Mouse (Mus musculus) MEL (cell line): ENCODE measurements at regions not wholly inside any gene's neighbourhood (a gene's known extent, or its start where the extent isn't known, plus 50 kb on each side); places are given as distances from the start of the nearest gene placed in this dataset.

Experiments
- CTCF ChIP-seq, 3 experiments: IDR thresholded peaks in 2 of 3; conservative IDR thresholded peaks in 1 of 3; 2 replicates each; pipeline ENCODE4 v1.5.1; 2011 to 2012; ENCODE audit warnings: low read length in 3 of 3, low read depth in 2 of 3, mild to moderate bottlenecking in 2 of 3, improper control_type of control experiment in 1 of 3, inconsistent platforms in 1 of 3, mixed read lengths in 1 of 3, moderate library complexity in 1 of 3; ENCODE audit not compliant: control insufficient read depth in 1 of 3, insufficient read depth in 1 of 3, poor library complexity in 1 of 3, severe bottlenecking in 1 of 3
- EP300 ChIP-seq, 2 experiments: IDR thresholded peaks; 2 replicates each; pipeline ENCODE4 v1.6.1; 2011; ENCODE audit warnings: improper control_type of control experiment in 2 of 2, low read length in 2 of 2, low read depth in 1 of 2, mild to moderate bottlenecking in 1 of 2
- MAX ChIP-seq: IDR thresholded peaks from 2 replicates; pipeline ENCODE4 v1.6.1; 2011; ENCODE audit warnings: low read length, improper control_type of control experiment
- MAZ ChIP-seq: IDR thresholded peaks from 2 replicates; pipeline ENCODE4 v1.6.1; 2012; ENCODE audit warnings: low read depth, mild to moderate bottlenecking, inconsistent platforms, low read length, improper control_type of control experiment
- NELFE ChIP-seq: IDR thresholded peaks from 2 replicates; pipeline ENCODE4 v1.6.1; 2011; ENCODE audit warnings: low read depth, low read length, improper control_type of control experiment
- POLR2AphosphoS5 ChIP-seq: IDR thresholded peaks from 2 replicates; pipeline ENCODE4 v1.6.1; 2012; ENCODE audit warnings: low read depth, borderline replicate concordance, mild to moderate bottlenecking, inconsistent platforms, low read length, moderate library complexity, mixed read lengths
- ZNF384 ChIP-seq: IDR thresholded peaks from 2 replicates; pipeline ENCODE4 v1.6.1; 2012; ENCODE audit warnings: low read depth, mild to moderate bottlenecking, inconsistent platforms, low read length, improper control_type of control experiment

DNA sequence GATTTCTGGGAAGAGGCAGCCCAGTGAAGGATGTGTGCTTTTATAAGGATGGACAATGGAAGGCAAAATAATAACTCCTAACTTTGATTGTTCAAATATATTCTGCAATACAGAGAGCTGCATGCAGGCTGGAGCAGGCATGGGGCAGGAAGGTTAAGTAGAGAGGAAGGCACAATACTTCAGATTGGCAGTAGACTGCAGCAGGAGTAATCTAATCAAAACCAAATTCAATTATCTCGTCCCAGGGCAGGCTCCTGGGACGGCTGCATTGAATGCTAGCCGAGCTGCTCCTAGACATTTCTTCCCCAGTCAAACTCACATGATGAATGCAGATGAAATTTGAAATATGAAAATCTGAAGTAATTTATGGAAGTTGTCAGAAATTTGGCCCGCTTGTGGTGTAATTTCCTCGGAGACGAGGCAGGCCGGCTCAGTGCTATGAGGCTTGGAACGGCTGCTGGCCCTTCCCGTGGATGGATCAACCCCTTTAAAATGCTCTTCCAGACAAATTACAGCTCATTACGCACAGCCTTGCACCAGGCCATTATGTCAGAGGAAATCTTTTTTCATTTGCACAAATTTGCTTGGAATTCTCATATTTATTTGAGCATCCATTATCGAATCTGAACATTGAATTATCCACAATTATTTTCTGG, 55.2 kb upstream of the Tmem33 start:
- no peak for TF ChIP-seq POLR2AphosphoS5
- TF ChIP-seq ZNF384 = no peak
- TF ChIP-seq NELFE = no peak
- TF ChIP-seq CTCF (IDR thresholded peaks at IDR 0.05 in 2 of 3, conservative IDR thresholded peaks at IDR 0.05 in 1 of 3; ENCODE audit: control insufficient read depth in 1 of 3, insufficient read depth in 1 of 3, low read depth in 2 of 3, low read length in 3 of 3, poor library complexity in 1 of 3, severe bottlenecking in 1 of 3) = no peak
- no peak for TF ChIP-seq MAX
- TF ChIP-seq EP300 (IDR thresholded peaks at IDR 0.05; ENCODE audit: low read depth in 1 of 2, low read length in 2 of 2) = no peak
- TF ChIP-seq MAZ = no peak
